Mouse (Mus musculus): ENCODE results near the gene Lgi4. TPM values are rescaled to one million over a fixed set of nuclear protein-coding genes. Genes with fewer than 3 reads are reported as not detected.

Gene Lgi4
- polyA plus RNA-seq, 1 experiment = not detected

GRCm38 (mm10) chr7:31057071-31057470, 2.1 kb upstream of the Lgi4 start, which contains the start of gene Fxyd1:
Gene Fxyd1 (minus strand): TSS chr7:31057199.
- no peak for TF ChIP-seq POLR2A (IDR thresholded peaks at IDR 0.05; ENCODE audit: insufficient read length, low read depth)
- TF ChIP-seq CEBPB (IDR thresholded peaks at IDR 0.05; ENCODE audit: insufficient read depth, poor library complexity, severe bottlenecking) = no peak
- TF ChIP-seq MYOG (IDR thresholded peaks at IDR 0.05; ENCODE audit: control insufficient read depth in 1 of 3, insufficient read depth in 1 of 3, insufficient read length in 2 of 3, low read depth in 2 of 3) = no peak
- no peak for TF ChIP-seq E2F4 (IDR thresholded peaks at IDR 0.05; ENCODE audit: insufficient read depth)
- TF ChIP-seq REST (IDR thresholded peaks at IDR 0.05; ENCODE audit: insufficient read depth, insufficient read length) = no peak
- TF ChIP-seq MAX (IDR thresholded peaks at IDR 0.05; ENCODE audit: low read depth) = no peak
- no peak for TF ChIP-seq SRF (IDR thresholded peaks at IDR 0.05; ENCODE audit: control insufficient read depth, insufficient read length, low read depth)
- H3K27me3 ChIP-seq (ENCODE audit: control insufficient read depth, insufficient read depth, insufficient read length) = no peaks in the 10 kb centered on the region
- no peaks in the 10 kb centered on the region for H3K36me3 ChIP-seq (ENCODE audit: control insufficient read depth, insufficient read depth)
- H3K4me2 ChIP-seq (ENCODE audit: low read depth) = no peak within 1 kb of the TSS
- no peak within 1 kb of the TSS for H3K4me3 ChIP-seq
- H3K79me2 ChIP-seq (ENCODE audit: control insufficient read depth, insufficient read depth) = no peaks in the 10 kb centered on the region
- H3ac ChIP-seq (ENCODE audit: control insufficient read depth, insufficient read length) = no peak within 1 kb of the TSS

GRCm38 (mm10) chr7:31057730-31058129, 1.4 kb upstream of the Lgi4 start:
- no peaks in the 10 kb centered on the region for H3K79me2 ChIP-seq (ENCODE audit: control insufficient read depth, insufficient read depth)
- no peaks in the 10 kb centered on the region for H3K36me3 ChIP-seq (ENCODE audit: control insufficient read depth, insufficient read depth)
- no peak overlapping the region for H3K4me3 ChIP-seq
- TF ChIP-seq TCF12 (IDR thresholded peaks at IDR 0.05; ENCODE audit: insufficient read depth, poor library complexity, severe bottlenecking) (no peak), SRF (IDR thresholded peaks at IDR 0.05; ENCODE audit: control insufficient read depth, insufficient read length, low read depth) (no peak)
- no peaks in the 10 kb centered on the region for H3K27me3 ChIP-seq (ENCODE audit: control insufficient read depth, insufficient read depth, insufficient read length)
- no peak overlapping the region for H3K4me2 ChIP-seq (ENCODE audit: low read depth)
- no peak overlapping the region for H3ac ChIP-seq (ENCODE audit: control insufficient read depth, insufficient read length)

GRCm38 (mm10) chr7:31058211-31058610, 931 bp upstream of the Lgi4 start:
- Histone ChIP-seq H3K36me3 (ENCODE audit: control insufficient read depth, insufficient read depth) (no peaks in the 10 kb centered on the region), H3K4me3 (no peak overlapping the region), H3K27me3 (ENCODE audit: control insufficient read depth, insufficient read depth, insufficient read length) (no peaks in the 10 kb centered on the region), H3K4me2 (ENCODE audit: low read depth) (no peak overlapping the region), H3K79me2 (ENCODE audit: control insufficient read depth, insufficient read depth) (no peaks in the 10 kb centered on the region), H3ac (ENCODE audit: control insufficient read depth, insufficient read length) (no peak overlapping the region)
- TF ChIP-seq TCF3 (IDR thresholded peaks at IDR 0.05; ENCODE audit: insufficient read length, low read depth) = no peak
- no peak for TF ChIP-seq SRF (IDR thresholded peaks at IDR 0.05; ENCODE audit: control insufficient read depth, insufficient read length, low read depth)

GRCm38 (mm10) chr7:31059919-31060620, 928 bp downstream of the Lgi4 start:
- Histone ChIP-seq H3K4me2 (ENCODE audit: low read depth) (no peak overlapping the region), H3K27me3 (ENCODE audit: control insufficient read depth, insufficient read depth, insufficient read length) (no peaks in the 10 kb centered on the region), H3K79me2 (ENCODE audit: control insufficient read depth, insufficient read depth) (no peaks in the 10 kb centered on the region), H3K4me3 (no peak overlapping the region), H3K36me3 (ENCODE audit: control insufficient read depth, insufficient read depth) (no peaks in the 10 kb centered on the region), H3ac (ENCODE audit: control insufficient read depth, insufficient read length) (no peak overlapping the region)
- TF ChIP-seq MYOD1 (IDR thresholded peaks at IDR 0.05; ENCODE audit: control insufficient read depth in 1 of 3, insufficient read length in 2 of 3, low read depth in 2 of 3) (no peak), USF1 (IDR thresholded peaks at IDR 0.05; ENCODE audit: low read depth) (no peak), MYOG (IDR thresholded peaks at IDR 0.05; ENCODE audit: control insufficient read depth in 1 of 3, insufficient read depth in 1 of 3, insufficient read length in 2 of 3, low read depth in 2 of 3) (no peak), E2F4 (IDR thresholded peaks at IDR 0.05; ENCODE audit: insufficient read depth) (no peak), CEBPB (IDR thresholded peaks at IDR 0.05; ENCODE audit: insufficient read depth, poor library complexity, severe bottlenecking) (no peak), TCF12 (IDR thresholded peaks at IDR 0.05; ENCODE audit: insufficient read depth, poor library complexity, severe bottlenecking) (no peak), POLR2A (IDR thresholded peaks at IDR 0.05; ENCODE audit: insufficient read length, low read depth) (no peak), SRF (IDR thresholded peaks at IDR 0.05; ENCODE audit: control insufficient read depth, insufficient read length, low read depth) (no peak)

- H3ac ChIP-seq (ENCODE audit: control insufficient read depth, insufficient read length) = no peak overlapping the region
- H3K79me2 ChIP-seq (ENCODE audit: control insufficient read depth, insufficient read depth) = no peaks in the 10 kb centered on the region
- H3K4me2 ChIP-seq (ENCODE audit: low read depth) = no peak overlapping the region
- TF ChIP-seq USF1 (IDR thresholded peaks at IDR 0.05; ENCODE audit: low read depth) = no peak
- no peak for TF ChIP-seq TCF12 (IDR thresholded peaks at IDR 0.05; ENCODE audit: insufficient read depth, poor library complexity, severe bottlenecking)
- TF ChIP-seq REST (IDR thresholded peaks at IDR 0.05; ENCODE audit: insufficient read depth, insufficient read length) = no peak
- TF ChIP-seq POLR2A (IDR thresholded peaks at IDR 0.05; ENCODE audit: insufficient read length, low read depth) = no peak
- no peak for TF ChIP-seq E2F4 (IDR thresholded peaks at IDR 0.05; ENCODE audit: insufficient read depth)
- no peak for TF ChIP-seq MYOD1 (IDR thresholded peaks at IDR 0.05; ENCODE audit: control insufficient read depth in 1 of 3, insufficient read length in 2 of 3, low read depth in 2 of 3)
- no peak for TF ChIP-seq CEBPB (IDR thresholded peaks at IDR 0.05; ENCODE audit: insufficient read depth, poor library complexity, severe bottlenecking)
- no peak for TF ChIP-seq POLR2AphosphoS2 (IDR thresholded peaks at IDR 0.05; ENCODE audit: insufficient read length, low read depth)
- no peak for TF ChIP-seq SRF (IDR thresholded peaks at IDR 0.05; ENCODE audit: control insufficient read depth, insufficient read length, low read depth)
- TF ChIP-seq MAX (IDR thresholded peaks at IDR 0.05; ENCODE audit: low read depth) = no peak
- TF ChIP-seq TCF3 (IDR thresholded peaks at IDR 0.05; ENCODE audit: insufficient read length, low read depth) = no peak
- no peaks in the 10 kb centered on the region for H3K27me3 ChIP-seq (ENCODE audit: control insufficient read depth, insufficient read depth, insufficient read length)
- no peak overlapping the region for H3K4me3 ChIP-seq
- no peaks in the 10 kb centered on the region for H3K36me3 ChIP-seq (ENCODE audit: control insufficient read depth, insufficient read depth)
Measured at GRCm38 (mm10) chr7:31060621-31061010, 1.5 kb downstream of the Lgi4 start.
